Mouse (Mus musculus) C2C12 (cell line): ENCODE measurements around the gene Zfp53. TPM values are rescaled to one million over a fixed set of nuclear protein-coding genes. Genes with fewer than 3 reads are reported as not detected.
A peak's percentile ranks its signal among the peaks of the same experiment; 100 is the strongest.

ENCODE experiments used
- H3K27me3 ChIP-seq: one replicate; pipeline ENCODE4 v1.6.1; 2011; ENCODE audit not compliant: control insufficient read depth, insufficient read depth, insufficient read length
- H3K36me3 ChIP-seq: one replicate; pipeline ENCODE4 v1.6.1; 2011; ENCODE audit not compliant: control insufficient read depth, insufficient read depth
- H3K4me3 ChIP-seq: one replicate; pipeline ENCODE4 v1.5.1; 2011; ENCODE audit warnings: mild to moderate bottlenecking, control low read depth; ENCODE audit not compliant: poor library complexity, insufficient read depth, severe bottlenecking
- H3K79me2 ChIP-seq: one replicate; pipeline ENCODE4 v1.6.1; 2011; ENCODE audit not compliant: control insufficient read depth, insufficient read depth
- H3K79me3 ChIP-seq: one replicate; pipeline ENCODE4 v1.6.1; 2011; ENCODE audit warnings: low read depth, control low read depth
- H3ac ChIP-seq: one replicate; pipeline ENCODE3; 2011; ENCODE audit warnings: low read depth; ENCODE audit not compliant: control insufficient read depth, insufficient read length
- CEBPB ChIP-seq: IDR thresholded peaks from one replicate; pipeline ENCODE4 v1.6.1; 2011; ENCODE audit warnings: low read depth, mild to moderate bottlenecking, control low read depth, moderate library complexity
- CTCF ChIP-seq: IDR thresholded peaks from one replicate; pipeline ENCODE4 v1.5.1; 2011; ENCODE audit not compliant: control insufficient read depth, insufficient read depth, insufficient read length
- FOSL1 ChIP-seq: IDR thresholded peaks from one replicate; pipeline ENCODE4 v1.8.0; 2011; ENCODE audit warnings: mild to moderate bottlenecking, low read length; ENCODE audit not compliant: poor library complexity, insufficient read depth, severe bottlenecking
- MAX ChIP-seq: IDR thresholded peaks from one replicate; pipeline ENCODE4 v1.6.1; 2011; ENCODE audit warnings: mild to moderate bottlenecking, control low read depth
- MYOD1 ChIP-seq: IDR thresholded peaks from one replicate; pipeline ENCODE4 v1.6.1; 2011; ENCODE audit warnings: low read depth; ENCODE audit not compliant: control insufficient read depth, insufficient read length
- MYOG ChIP-seq: IDR thresholded peaks from one replicate; pipeline ENCODE4 v1.6.1; 2011; ENCODE audit not compliant: control insufficient read depth, insufficient read length; ENCODE audit errors: extremely low read depth
- USF1 ChIP-seq: IDR thresholded peaks from one replicate; pipeline ENCODE4 v1.6.1; 2011; ENCODE audit warnings: low read depth, mild to moderate bottlenecking, control low read depth, moderate library complexity
- polyA plus RNA-seq: library from polyadenylated mRNA; unstranded; fragments of >200 nt; fragmentation: generic; extraction: Trizol; gene quantifications from one replicate; pipeline ENCODE4 v1.2.1, GENCODE M21; 2012; ENCODE audit warnings: missing spikeins

Gene Zfp53
- polyA plus RNA-seq, 1 experiment: 2.0 TPM

DNA sequence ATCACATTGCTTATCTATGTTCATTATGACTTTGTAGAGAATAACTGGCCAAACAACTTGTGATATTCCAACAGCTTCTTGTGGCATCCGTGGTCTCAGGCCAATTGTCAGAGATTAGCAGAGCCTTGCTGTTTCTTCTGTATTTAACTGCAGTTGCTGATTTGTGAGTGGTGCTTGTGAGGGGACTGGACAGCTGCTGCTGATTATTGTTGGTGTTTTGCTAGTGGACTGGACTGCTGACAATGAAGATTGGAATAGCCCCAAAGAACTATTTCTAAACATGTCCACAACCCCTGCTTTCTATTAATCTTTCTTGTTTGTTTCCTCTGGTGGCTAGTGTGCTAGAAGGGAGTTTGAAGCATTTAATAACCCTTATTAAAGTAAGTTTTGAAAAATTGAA, 12.6 kb downstream of the Zfp53 start:
- Histone ChIP-seq H3K4me3 (no peak overlapping the region), H3K27me3 (no peaks in the 10 kb centered on the region), H3ac (no peak overlapping the region), H3K36me3 (peaks cover 23% of the 10 kb centered on the region), H3K79me2 (no peaks in the 10 kb centered on the region), H3K79me3 (peaks cover 3% of the 10 kb centered on the region)
- TF ChIP-seq MYOD1 (no peak), CEBPB (no peak), MYOG (no peak), MAX (no peak), USF1 (no peak), CTCF (no peak), FOSL1 (no peak)

DNA sequence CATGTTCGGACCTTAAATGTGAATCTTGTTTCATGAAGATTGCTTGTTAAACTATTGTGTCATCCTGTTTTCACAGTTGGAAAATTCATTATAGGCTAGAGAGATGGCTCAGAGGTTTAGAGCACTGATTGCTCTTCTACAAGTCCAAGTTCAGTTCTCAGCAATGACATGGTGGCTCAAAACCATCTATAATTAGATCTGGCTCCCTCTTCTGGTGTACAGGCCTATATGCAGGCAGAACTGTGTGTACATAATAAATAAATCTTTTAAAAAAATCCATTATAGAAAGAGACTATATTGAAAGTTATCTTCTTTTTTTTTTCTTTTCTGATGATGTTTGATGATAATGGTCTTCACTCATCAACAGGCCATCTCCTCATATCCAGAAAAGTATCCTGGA, 15.7 kb downstream of the Zfp53 start:
- Histone ChIP-seq H3K27me3 (no peaks in the 10 kb centered on the region), H3K79me2 (no peaks in the 10 kb centered on the region)
- no peak for TF ChIP-seq MYOG

DNA sequence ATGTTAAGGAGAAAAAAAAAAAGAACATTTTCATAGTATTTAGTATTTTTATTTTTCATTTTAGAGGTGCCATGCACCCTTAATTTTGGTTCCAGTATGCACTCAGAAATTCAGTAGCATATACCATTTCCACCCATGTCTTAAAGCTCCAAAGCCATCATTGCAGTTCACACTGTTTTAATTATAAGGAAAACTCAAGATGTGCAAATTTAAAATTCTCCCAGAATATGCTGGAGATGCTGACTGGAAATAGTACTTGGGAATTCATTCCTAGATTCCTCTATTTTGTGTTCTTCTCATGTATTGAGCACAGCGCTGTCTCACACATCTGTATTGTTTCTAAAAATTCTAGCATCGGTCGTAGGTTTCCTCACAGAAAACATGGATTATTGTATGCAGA, 17.5 kb downstream of the Zfp53 start:
- Histone ChIP-seq H3K79me3 (peaks cover 3% of the 10 kb centered on the region), H3K36me3 (peaks cover 47% of the 10 kb centered on the region), H3K27me3 (no peaks in the 10 kb centered on the region), H3ac (no peak overlapping the region), H3K4me3 (no peak overlapping the region), H3K79me2 (no peaks in the 10 kb centered on the region)
- TF ChIP-seq FOSL1: no peak
- TF ChIP-seq MYOG: no peak
- TF ChIP-seq MYOD1: no peak
- TF ChIP-seq CTCF: no peak
- no peak for TF ChIP-seq CEBPB
- no peak for TF ChIP-seq MAX
- no peak for TF ChIP-seq USF1

More for the DNA sequence above, 15.7 kb downstream of the Zfp53 start:
- Histone ChIP-seq H3ac (no peak overlapping the region), H3K36me3 (peaks cover 40% of the 10 kb centered on the region), H3K79me3 (peaks cover 3% of the 10 kb centered on the region), H3K4me3 (no peak overlapping the region)

DNA sequence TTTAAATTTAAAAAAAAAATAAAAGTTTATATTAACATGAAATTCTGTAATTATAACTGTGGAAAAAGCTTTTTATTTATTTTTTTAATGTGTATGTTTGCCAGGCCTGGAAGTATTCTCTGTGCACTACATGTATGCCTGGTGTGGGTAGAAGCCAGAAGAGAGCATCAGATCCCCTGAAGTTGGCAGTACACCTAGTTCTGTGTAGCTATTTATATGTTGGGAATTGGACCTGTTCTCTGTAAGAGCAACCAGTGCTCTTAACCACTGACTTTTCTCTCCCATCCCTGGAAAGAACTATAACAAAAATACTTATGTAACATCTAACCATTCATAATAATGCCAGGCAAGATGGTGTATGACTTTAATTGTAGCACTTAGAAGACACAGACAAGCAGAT, 21.0 kb downstream of the Zfp53 start:
- H3K4me3 ChIP-seq: no peak overlapping the region
- peaks cover 2% of the 10 kb centered on the region for H3K79me3 ChIP-seq
- no peak for TF ChIP-seq MYOG
- TF ChIP-seq USF1: no peak
- no peak for TF ChIP-seq FOSL1
- TF ChIP-seq CEBPB: no peak
- no peak for TF ChIP-seq CTCF
- no peak for TF ChIP-seq MYOD1
- TF ChIP-seq MAX: no peak
- H3K36me3 ChIP-seq: peaks cover 41% of the 10 kb centered on the region
- H3ac ChIP-seq: no peak overlapping the region
- no peaks in the 10 kb centered on the region for H3K27me3 ChIP-seq
- no peaks in the 10 kb centered on the region for H3K79me2 ChIP-seq

DNA sequence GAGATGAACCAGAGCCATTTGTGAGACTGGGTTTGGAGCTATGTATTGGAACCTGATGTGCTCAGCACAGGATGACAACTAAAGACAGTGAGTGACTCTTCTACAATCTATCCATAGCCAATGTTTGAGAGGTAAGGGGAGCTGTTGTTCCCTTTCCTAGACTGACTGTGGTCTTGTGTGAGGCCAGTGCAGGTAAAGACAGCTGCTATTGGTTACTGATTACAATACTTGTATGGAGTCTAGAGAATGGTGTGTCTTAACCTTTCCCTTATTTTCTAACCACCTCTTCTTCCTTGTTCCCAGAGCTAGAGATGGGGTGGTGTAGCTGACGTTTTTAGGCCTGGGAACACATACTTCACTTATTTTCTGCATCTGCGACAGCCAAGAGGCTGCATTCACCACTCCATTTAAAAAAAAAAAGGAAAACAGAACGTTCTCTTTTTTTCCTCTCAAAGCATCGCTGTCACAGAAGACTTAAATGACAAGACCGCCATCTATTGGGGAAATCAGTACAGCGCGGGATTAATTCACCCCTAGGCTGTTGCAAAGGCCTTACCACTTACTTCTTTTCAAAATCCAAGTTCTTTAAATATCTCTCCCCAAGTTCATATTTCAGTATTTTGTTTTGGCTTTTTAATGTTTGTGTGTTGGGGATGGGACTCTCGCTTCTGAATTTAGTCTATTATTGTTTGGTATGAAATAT, 26.8 kb downstream of the Zfp53 start:
- H3ac ChIP-seq: peak overlapping the region; percentile 15
- peak overlapping the region; percentile 50 for H3K4me3 ChIP-seq
- H3K79me2 ChIP-seq: no peaks in the 10 kb centered on the region
- no peak for TF ChIP-seq MYOD1
- peak; percentile 40 for TF ChIP-seq CTCF
- H3K36me3 ChIP-seq: peaks cover 8% of the 10 kb centered on the region
- H3K27me3 ChIP-seq: no peaks in the 10 kb centered on the region
- no peaks in the 10 kb centered on the region for H3K79me3 ChIP-seq

DNA sequence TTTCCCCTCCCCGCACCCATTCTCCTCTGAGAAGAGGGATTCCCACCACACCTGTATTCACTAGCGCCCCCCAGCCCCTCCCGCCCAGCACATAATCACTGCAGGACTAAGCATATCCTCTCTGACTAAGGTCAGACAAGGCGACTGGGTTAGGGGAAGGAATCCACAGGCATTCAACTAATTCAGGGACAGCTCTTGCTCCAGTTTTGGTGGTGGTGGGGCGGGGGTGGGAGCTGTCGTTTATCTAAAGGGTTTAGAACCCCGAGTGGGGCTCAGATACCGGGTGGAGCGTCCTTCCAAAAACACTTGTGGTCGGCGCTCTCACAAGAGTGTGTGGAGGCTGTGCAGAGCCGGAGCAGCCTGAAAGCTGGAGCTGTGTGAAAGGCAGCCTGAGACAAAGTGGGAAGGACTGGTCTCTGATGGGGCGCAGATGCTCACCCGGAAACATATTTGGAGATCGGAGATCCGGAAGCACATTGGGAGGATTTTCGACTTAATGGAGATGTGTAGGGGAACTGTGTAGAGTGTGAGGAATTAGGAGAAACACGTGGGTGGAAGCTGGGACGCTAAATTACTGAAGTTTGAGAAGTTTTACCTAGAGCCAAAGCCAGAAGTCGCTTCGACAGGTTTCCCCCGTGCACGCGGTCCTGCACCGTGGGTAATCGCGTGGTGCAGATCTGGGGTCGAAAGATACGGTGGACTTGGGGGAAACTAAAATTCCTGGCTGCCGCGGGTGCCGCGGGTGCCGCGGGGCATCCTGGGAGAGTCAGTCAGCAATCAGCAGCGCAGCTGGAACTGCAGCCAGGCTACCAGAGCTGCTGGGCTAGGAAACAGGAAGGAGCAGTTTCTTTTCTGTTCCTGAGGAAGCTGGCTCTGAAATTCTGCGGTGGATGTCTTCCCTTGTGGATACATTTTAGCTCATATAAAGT, 27.7 kb downstream of the Zfp53 start:
- Histone ChIP-seq H3ac (peak overlapping the region; percentile 76), H3K79me2 (no peaks in the 10 kb centered on the region), H3K27me3 (no peaks in the 10 kb centered on the region), H3K4me3 (peak overlapping the region; percentile 50), H3K79me3 (no peaks in the 10 kb centered on the region), H3K36me3 (peaks cover under 1% of the 10 kb centered on the region)
- TF ChIP-seq MYOD1 (no peak), MAX (peak; percentile 81)
